Mouse (Mus musculus) T-cell, adult 2 months (primary cell): ENCODE results near the gene Col1a1.

Experiments used
- DNase-seq: peaks from one replicate; pipeline ENCODE4 v3.0.0; 2022; ENCODE audit warnings: low spot score

Col1a1 gene

GRCm38 (mm10) chr11:94996984-94997383, 61.0 kb downstream of the Col1a1 start:
- DNase-seq = no peak

GRCm38 (mm10) chr11:94997596-94997995, 61.6 kb downstream of the Col1a1 start:
- DNase-seq = no peak

GRCm38 (mm10) chr11:94998041-94998531, 62.1 kb downstream of the Col1a1 start:
- peak; percentile 76 for DNase-seq

GRCm38 (mm10) chr11:95000128-95000527, 64.1 kb downstream of the Col1a1 start:
- DNase-seq = no peak

- peak; percentile 57 for DNase-seq
These were observed 64.5 kb downstream of the Col1a1 start for GRCm38 (mm10) chr11:95000548-95000947.

GRCm38 (mm10) chr11:95001058-95001457, 65.0 kb downstream of the Col1a1 start:
- DNase-seq = peak; percentile 50

GRCm38 (mm10) chr11:95001584-95002347, 65.7 kb downstream of the Col1a1 start:
- no peak for DNase-seq
